Mouse (Mus musculus): ENCODE data around the gene Astn1.

DNA sequence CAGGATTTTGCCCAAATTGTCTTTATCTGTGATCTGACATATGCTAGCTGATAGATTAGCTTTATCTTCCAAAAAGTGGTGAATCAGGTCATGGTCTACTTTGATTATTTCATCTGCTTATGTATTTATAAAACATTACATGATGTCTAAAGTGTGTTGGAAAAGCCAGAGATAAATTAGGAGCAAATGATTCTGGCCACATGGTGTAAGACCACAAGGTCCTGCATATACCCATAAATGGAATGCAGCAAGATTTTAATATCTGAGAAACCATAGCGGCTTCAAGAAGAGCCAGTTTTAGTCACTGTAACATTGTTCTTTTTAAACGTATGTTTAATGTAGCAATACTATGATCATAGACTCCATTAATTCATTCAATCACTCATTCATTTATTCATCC lies 23.2 kb downstream of the Astn1 start:
- TF ChIP-seq CTCF (IDR thresholded peaks at IDR 0.05; ENCODE audit: borderline replicate concordance, insufficient read depth, low read length) (no peak), POLR2A (IDR thresholded peaks at IDR 0.05; ENCODE audit: low read depth, low read length) (no peak)
